Mouse (Mus musculus) heart, embryonic 12.5 days (tissue): ENCODE measurements around the gene Snx29. TPM values are rescaled to one million over a fixed set of nuclear protein-coding genes. Genes with fewer than 3 reads are reported as not detected.

Experiments
- ATAC-seq: fragments of 200-750 bp; cut with Nextera tagmentation; 2 replicates; pipeline ENCODE4 v1.8.0; 2017; ENCODE audit warnings: moderate TSS enrichment, moderate library complexity; ENCODE audit not compliant: insufficient number of reproducible peaks, low FRiP score
- H3K27ac ChIP-seq: fragments of 300-500 bp; sonication (generic); 2 replicates; pipeline ENCODE4 v1.5.1; 2016; ENCODE audit warnings: mild to moderate bottlenecking, moderate library complexity; ENCODE audit not compliant: poor library complexity, severe bottlenecking
- H3K27me3 ChIP-seq: fragments of 300-500 bp; sonication (generic); replicated peaks from 2 replicates; pipeline ENCODE4 v1.6.1; 2016; ENCODE audit warnings: mild to moderate bottlenecking, moderate library complexity
- H3K36me3 ChIP-seq: fragments of 300-500 bp; sonication (generic); 2 replicates; pipeline ENCODE4 v1.6.1; 2016; ENCODE audit warnings: mild to moderate bottlenecking, moderate library complexity
- H3K4me1 ChIP-seq: fragments of 300-500 bp; sonication (generic); replicated peaks from 2 replicates; pipeline ENCODE4 v1.6.1; 2016; ENCODE audit warnings: mild to moderate bottlenecking
- H3K4me2 ChIP-seq: fragments of 300-500 bp; sonication (generic); 2 replicates; pipeline ENCODE4 v1.6.1; 2016; ENCODE audit warnings: mild to moderate bottlenecking, moderate library complexity
- H3K4me3 ChIP-seq: fragments of 300-500 bp; sonication (generic); 2 replicates; pipeline ENCODE4 v1.5.1; 2016; ENCODE audit warnings: mild to moderate bottlenecking
- H3K9ac ChIP-seq: fragments of 300-500 bp; sonication (generic); 2 replicates; pipeline ENCODE4 v1.6.1; 2016; ENCODE audit warnings: mild to moderate bottlenecking, moderate library complexity
- H3K9me3 ChIP-seq: fragments of 300-500 bp; sonication (generic); replicated peaks from 2 replicates; pipeline ENCODE4 v1.6.1; 2016; ENCODE audit warnings: mild to moderate bottlenecking, moderate library complexity
- WGBS: fragments of 180-500 bp; shearing (Covaris S2); methylation state at CpG from one replicate; pipeline ENCODE4 v1.1.7; 2016; 5-methylcytosine and 5-hydroxymethylcytosine counted together
- polyA plus RNA-seq: library from polyadenylated mRNA; unstranded; fragments of >200 nt; fragmentation: Nextera tagmentation; extraction: Ambion mirVana; gene quantifications from 2 replicates; pipeline ENCODE4 v1.2.1, GENCODE M21; 2016

Gene Snx29
- polyA plus RNA-seq, 1 experiment from 2014 or later = 6.7 TPM

DNA sequence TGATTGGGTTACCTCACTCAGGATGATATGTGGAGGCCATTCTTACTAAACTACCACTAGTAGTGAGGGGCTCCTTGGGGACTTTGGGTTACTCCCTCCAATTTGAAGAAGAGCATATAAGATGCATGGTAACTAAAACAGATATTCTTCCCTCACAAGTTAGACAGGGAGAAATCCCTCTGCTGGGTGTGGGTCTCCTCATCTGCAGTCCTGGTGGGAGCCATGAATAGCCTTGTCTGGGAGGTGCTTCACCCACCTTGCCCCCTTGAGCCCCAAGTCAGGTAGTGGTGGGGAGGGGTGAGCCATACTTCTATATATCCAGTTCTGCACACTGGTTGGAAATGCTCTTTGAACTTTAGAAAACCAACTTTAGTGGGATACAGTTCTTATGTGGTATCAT lies 218.3 kb downstream of the Snx29 start:
- Histone ChIP-seq H3K9me3 (no peaks in the 10 kb centered on the region), H3K36me3 (no peaks in the 10 kb centered on the region), H3K4me3 (no peak overlapping the region), H3K4me2 (no peak overlapping the region), H3K4me1 (peaks cover 32% of the 10 kb centered on the region), H3K27ac (no peak overlapping the region), H3K9ac (no peak overlapping the region), H3K27me3 (no peaks in the 10 kb centered on the region)
- no peak for ATAC-seq

DNA sequence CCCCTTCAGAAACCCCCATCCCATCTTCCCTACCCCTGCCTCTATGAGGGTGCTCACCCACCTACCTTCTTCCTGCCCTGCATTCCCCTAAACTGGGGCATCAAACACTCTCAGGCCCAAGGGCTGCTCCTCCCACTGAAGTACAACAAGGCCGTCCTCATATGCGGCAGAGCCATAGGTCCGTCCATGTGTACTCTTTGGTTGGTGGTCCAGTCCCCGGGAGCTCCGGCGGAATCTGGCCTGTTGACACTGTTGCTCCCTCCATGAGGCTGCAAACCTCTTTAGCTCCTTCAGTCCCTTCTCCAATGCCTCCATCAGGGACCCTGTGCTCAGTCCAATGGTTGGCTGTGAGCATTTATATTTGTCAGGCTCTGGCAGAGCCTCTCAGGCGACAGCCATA lies 219.1 kb downstream of the Snx29 start:
- Histone ChIP-seq H3K27me3 (no peaks in the 10 kb centered on the region), H3K4me3 (no peak overlapping the region), H3K4me2 (no peak overlapping the region), H3K27ac (no peak overlapping the region), H3K36me3 (no peaks in the 10 kb centered on the region), H3K9ac (no peak overlapping the region), H3K4me1 (peaks cover 24% of the 10 kb centered on the region), H3K9me3 (no peaks in the 10 kb centered on the region)
- ATAC-seq = no peak
- WGBS = 79% methylated on average over 7 of the region's 7 CpGs

DNA sequence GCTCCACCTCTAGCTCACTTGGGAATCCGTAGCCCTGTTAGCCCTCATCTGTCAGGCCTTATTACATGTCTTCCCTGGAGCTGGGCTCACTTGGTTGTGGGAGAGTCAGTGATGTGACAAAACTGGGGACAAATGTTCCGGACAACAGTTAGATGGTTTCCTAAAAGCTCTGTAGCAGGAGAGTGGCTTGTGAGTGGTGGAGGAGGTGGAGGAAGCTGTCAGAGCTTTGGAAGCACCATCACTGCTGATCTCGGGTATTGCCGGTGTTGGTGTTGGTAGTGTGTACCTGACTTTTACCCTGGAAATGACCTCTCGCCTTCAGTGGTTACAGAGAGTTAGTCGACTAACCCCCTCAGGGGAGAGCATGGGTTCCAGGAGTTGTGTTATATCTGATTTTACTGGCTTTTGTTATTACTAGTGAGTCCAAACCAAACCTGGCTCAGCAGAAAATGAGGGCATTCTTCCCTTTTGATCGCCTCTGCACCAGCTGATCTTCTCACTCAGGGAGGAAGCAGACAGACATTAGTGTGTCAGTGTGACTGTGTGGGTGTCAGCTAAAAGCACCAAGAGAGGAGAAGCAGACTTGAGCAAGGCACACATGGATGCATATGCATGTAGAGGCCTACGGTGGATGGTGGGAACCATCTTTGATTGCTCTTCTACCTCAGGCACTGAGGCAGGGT lies 227.5 kb downstream of the Snx29 start:
- ATAC-seq = no peak
- Histone ChIP-seq H3K36me3 (no peaks in the 10 kb centered on the region), H3K4me1 (no peaks in the 10 kb centered on the region), H3K4me2 (no peak overlapping the region), H3K4me3 (no peak overlapping the region), H3K27me3 (no peaks in the 10 kb centered on the region), H3K9ac (no peak overlapping the region), H3K9me3 (no peaks in the 10 kb centered on the region), H3K27ac (no peak overlapping the region)
- WGBS = 84% methylated on average over 8 of the region's 8 CpGs

DNA sequence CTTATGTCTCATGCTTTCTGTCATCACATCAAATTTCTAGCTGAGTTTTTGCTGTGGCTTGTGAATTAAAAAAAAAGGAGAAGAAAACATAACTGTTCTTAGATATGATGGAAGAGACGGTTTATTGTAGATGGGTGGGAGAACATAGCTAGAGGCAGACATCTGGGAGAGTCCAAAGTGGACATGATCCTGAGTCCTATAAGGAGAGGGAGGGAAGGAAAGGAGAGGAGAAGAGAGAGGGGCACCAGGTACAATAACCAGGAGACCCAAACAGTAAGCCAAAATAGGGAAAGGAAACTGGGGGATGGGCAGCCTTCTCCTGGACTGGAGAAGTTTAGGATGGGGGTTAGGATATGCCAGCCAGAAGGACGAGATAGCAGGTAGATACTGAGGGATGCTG lies 239.0 kb downstream of the Snx29 start:
- Histone ChIP-seq H3K9me3 (no peaks in the 10 kb centered on the region), H3K27me3 (no peaks in the 10 kb centered on the region), H3K9ac (no peak overlapping the region), H3K36me3 (no peaks in the 10 kb centered on the region), H3K27ac (no peak overlapping the region), H3K4me2 (no peak overlapping the region), H3K4me3 (no peak overlapping the region), H3K4me1 (peaks cover 5% of the 10 kb centered on the region; the same call in 1 of the 2 replicates)
- no peak for ATAC-seq
- 82% methylated on average over 2 of the region's 2 CpGs for WGBS

DNA sequence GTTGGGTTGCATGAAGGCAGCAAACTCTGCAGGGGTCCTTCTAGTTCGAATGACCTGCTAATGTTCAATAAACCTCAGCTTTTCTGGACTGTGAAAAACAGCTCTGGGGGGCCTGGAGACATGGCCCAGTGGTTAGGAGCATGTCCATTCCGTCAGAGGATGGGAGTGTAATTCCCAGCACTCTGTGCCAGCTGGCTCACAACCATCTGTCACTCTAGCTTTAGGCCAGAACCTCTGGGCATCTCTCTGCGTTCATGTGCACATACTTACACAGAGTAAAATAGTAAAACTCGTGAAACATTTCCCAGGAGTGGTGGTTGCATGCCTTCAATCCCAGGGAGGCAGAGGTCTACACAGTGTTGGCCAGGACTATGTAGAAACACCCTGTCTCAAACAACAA lies 241.1 kb downstream of the Snx29 start:
- Histone ChIP-seq H3K9ac (no peak overlapping the region), H3K4me1 (peaks cover 5% of the 10 kb centered on the region; the same call in 1 of the 2 replicates), H3K27ac (no peak overlapping the region), H3K27me3 (no peaks in the 10 kb centered on the region), H3K4me2 (no peak overlapping the region), H3K4me3 (no peak overlapping the region), H3K9me3 (no peaks in the 10 kb centered on the region), H3K36me3 (no peaks in the 10 kb centered on the region)
- no peak for ATAC-seq
- 64% methylated on average over 4 of the region's 4 CpGs for WGBS

DNA sequence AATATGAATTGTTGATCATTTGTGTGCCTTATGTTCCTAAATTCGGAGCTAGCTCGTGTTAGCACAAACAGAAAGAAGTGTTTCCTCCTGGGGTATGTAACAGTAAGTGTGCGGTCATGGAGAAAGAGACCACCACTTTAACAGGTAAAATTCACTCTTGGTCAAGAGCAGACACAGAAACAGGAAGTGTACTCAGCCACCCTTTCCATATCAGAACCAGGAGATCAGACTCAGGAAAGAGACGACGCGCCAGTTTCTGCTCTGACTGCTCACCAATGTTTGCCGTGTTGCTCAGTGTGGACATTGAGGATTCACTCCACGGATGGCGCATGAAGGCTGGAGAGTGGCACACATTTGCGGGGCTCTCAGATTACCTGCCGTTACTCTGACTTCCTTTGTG lies 242.4 kb downstream of the Snx29 start:
- peaks cover 5% of the 10 kb centered on the region; the same call in 1 of the 2 replicates for H3K4me1 ChIP-seq
- no peaks in the 10 kb centered on the region for H3K36me3 ChIP-seq
- WGBS = 70% methylated on average over 11 of the region's 11 CpGs

DNA sequence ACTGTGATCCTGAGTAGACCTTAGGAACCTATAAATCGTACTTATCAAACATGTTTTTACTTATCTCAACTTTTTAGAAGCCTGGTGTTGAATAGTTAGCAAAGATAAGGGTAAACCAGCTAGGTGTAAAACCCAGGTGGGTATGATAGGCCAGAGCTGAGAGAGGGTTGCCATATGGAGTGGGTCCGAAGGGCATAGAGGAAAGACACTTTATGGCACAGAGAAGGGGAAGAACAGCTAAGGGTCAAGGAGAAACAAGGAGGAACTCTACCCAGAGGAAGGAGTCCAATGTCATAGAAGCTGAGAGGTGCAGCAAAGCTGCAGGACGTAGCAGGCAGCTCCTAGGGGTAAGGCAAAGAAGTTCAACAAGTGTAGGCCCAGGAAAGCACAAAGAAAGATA lies 244.9 kb downstream of the Snx29 start:
- Histone ChIP-seq H3K9ac (no peak overlapping the region), H3K4me2 (no peak overlapping the region), H3K9me3 (no peaks in the 10 kb centered on the region), H3K4me3 (no peak overlapping the region), H3K27me3 (no peaks in the 10 kb centered on the region), H3K4me1 (peaks cover 5% of the 10 kb centered on the region; the same call in 1 of the 2 replicates), H3K36me3 (no peaks in the 10 kb centered on the region), H3K27ac (no peak overlapping the region)
- no peak for ATAC-seq
- WGBS = 64% methylated on average over 3 of the region's 3 CpGs

More for the DNA sequence above, 242.4 kb downstream of the Snx29 start:
- Histone ChIP-seq H3K4me2 (no peak overlapping the region), H3K9ac (no peak overlapping the region), H3K27me3 (no peaks in the 10 kb centered on the region), H3K4me3 (no peak overlapping the region), H3K27ac (no peak overlapping the region), H3K9me3 (no peaks in the 10 kb centered on the region)
- no peak for ATAC-seq

DNA sequence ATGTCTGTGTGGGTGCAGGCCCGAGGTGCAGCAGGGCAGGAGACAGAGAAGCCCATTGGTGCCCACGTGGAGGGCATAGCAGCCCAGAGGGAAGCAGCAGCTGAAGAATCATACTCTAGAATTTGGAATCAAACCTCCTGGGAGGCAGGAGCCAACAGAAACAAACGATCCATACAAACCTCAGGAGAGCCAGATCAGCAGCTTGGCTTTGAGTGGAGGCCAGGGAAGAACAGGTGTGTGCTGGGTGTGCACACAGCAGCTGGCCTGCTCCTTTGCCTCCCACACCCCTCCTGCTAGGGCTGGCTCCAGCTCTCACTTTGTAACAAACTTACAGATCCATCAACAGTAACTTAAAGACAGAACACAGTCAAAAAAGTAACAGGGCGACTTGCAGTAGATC lies 245.4 kb downstream of the Snx29 start:
- H3K27me3 ChIP-seq = no peaks in the 10 kb centered on the region
- no peaks in the 10 kb centered on the region for H3K9me3 ChIP-seq
- peaks cover 5% of the 10 kb centered on the region; the same call in 1 of the 2 replicates for H3K4me1 ChIP-seq
- H3K4me2 ChIP-seq = no peak overlapping the region
- 77% methylated on average over 4 of the region's 4 CpGs for WGBS
- H3K4me3 ChIP-seq = no peak overlapping the region
- no peak overlapping the region for H3K27ac ChIP-seq
- no peak for ATAC-seq
- H3K36me3 ChIP-seq = no peaks in the 10 kb centered on the region
- H3K9ac ChIP-seq = no peak overlapping the region

DNA sequence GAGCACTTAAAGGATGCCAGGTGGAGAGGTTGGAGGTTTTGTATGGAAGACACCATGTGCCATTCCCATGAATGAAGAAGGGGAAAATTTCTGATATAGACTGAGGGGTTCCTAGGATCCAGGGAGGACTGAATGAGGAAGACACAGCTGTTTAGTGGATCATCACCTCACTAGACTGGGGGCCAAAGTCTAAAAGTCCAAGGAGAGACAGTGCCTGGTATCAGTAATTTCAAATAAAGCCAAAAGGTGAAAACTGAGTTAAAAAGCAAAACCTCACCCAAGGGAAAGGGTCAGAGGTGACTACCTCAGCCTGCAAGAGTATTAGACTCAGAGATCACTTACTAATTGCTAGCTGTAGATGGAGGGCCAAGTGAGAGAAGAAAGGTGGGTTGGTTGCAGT lies 245.9 kb downstream of the Snx29 start:
- no peak for ATAC-seq
- no peak overlapping the region for H3K27ac ChIP-seq
- H3K9me3 ChIP-seq = no peaks in the 10 kb centered on the region
- no peaks in the 10 kb centered on the region for H3K27me3 ChIP-seq
- peaks cover 5% of the 10 kb centered on the region; the same call in 1 of the 2 replicates for H3K4me1 ChIP-seq
- H3K36me3 ChIP-seq = no peaks in the 10 kb centered on the region
- H3K9ac ChIP-seq = no peak overlapping the region
- no peak overlapping the region for H3K4me3 ChIP-seq
- no peak overlapping the region for H3K4me2 ChIP-seq

DNA sequence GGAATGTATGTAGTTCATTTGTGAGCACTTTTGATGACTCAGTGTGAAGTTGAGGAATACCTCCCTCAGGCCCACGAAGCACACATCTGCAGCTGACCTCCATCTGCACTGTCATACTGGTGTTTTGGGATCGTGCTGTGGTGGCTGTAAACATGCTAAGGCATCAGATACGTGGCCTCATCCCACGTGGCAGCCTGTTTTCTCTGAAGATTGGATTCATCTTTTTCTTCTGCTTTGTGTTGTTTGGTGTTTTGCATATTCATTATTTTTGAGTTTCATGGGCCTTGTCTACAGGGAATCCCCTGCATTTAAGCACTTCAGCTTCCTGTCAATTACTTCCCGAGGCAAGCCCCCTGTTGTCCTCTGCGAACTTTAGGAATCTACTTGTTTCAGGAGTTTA lies 246.4 kb downstream of the Snx29 start:
- no peak overlapping the region for H3K27ac ChIP-seq
- no peaks in the 10 kb centered on the region for H3K36me3 ChIP-seq
- H3K4me2 ChIP-seq = no peak overlapping the region
- WGBS = 66% methylated on average over 6 of the region's 6 CpGs
- no peak overlapping the region for H3K4me3 ChIP-seq
- no peaks in the 10 kb centered on the region for H3K9me3 ChIP-seq
- H3K4me1 ChIP-seq = peaks cover 5% of the 10 kb centered on the region; the same call in 1 of the 2 replicates
- no peaks in the 10 kb centered on the region for H3K27me3 ChIP-seq
- no peak overlapping the region for H3K9ac ChIP-seq
- ATAC-seq = no peak

DNA sequence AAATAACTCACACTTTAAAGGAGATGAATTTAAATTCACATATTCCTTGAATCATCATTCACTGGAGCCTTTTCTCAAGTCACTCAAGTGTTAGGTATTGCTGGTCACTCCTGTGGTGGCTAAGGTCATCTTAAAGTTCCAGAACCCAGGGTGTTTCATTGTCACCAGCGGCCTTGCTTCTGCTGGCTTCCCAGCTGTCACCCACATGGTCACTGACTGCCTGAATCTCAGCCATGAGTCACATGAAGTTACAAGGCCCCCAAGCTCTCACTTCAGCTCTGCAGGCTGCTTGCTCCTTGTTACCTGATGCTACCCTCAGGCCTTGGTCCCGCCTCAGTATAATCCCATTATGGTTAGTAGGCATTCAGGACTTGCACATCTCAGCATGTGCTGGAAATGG lies 247.4 kb downstream of the Snx29 start:
- peaks cover 4% of the 10 kb centered on the region; the same call in 1 of the 2 replicates for H3K4me1 ChIP-seq
- WGBS = 82% methylated on average over 2 of the region's 2 CpGs
- H3K36me3 ChIP-seq = no peaks in the 10 kb centered on the region
- no peak for ATAC-seq
- H3K9me3 ChIP-seq = no peaks in the 10 kb centered on the region
- no peak overlapping the region for H3K4me3 ChIP-seq
- no peaks in the 10 kb centered on the region for H3K27me3 ChIP-seq
- no peak overlapping the region for H3K4me2 ChIP-seq
- no peak overlapping the region for H3K9ac ChIP-seq
- H3K27ac ChIP-seq = no peak overlapping the region

DNA sequence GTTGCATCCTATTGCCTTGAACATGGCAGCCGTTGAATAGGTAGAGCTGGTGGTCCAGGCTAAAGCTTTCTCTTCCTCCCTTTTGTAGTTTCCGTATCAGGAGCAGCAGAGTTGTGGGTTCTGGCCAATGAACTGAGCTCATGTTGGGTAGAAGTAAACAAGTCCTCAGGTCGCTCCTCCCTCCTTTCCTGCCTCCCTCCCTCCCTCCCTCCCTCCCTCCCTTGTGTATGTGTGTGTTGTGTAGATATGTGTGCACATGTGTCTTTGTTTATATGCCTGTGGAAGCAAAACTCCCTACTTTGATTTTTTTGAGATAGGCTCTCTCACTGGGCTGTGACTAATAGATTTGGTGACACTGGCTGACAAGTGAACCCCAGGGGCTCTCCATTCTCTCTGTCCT lies 251.8 kb downstream of the Snx29 start:
- no peak overlapping the region for H3K4me2 ChIP-seq
- H3K9ac ChIP-seq = no peak overlapping the region
- H3K4me1 ChIP-seq = peaks cover 2% of the 10 kb centered on the region
- ATAC-seq = 0 out of 2 replicates have a peak, but pooled peaks have one; percentile 15
- WGBS = 84% methylated on average over 3 of the region's 3 CpGs
- H3K27ac ChIP-seq = no peak overlapping the region
- no peaks in the 10 kb centered on the region for H3K27me3 ChIP-seq
- H3K4me3 ChIP-seq = no peak overlapping the region
- no peaks in the 10 kb centered on the region for H3K36me3 ChIP-seq
- H3K9me3 ChIP-seq = no peaks in the 10 kb centered on the region
